21 mouse cellular contexts compared by ENCODE assay signal in the genomic region with DNA sequence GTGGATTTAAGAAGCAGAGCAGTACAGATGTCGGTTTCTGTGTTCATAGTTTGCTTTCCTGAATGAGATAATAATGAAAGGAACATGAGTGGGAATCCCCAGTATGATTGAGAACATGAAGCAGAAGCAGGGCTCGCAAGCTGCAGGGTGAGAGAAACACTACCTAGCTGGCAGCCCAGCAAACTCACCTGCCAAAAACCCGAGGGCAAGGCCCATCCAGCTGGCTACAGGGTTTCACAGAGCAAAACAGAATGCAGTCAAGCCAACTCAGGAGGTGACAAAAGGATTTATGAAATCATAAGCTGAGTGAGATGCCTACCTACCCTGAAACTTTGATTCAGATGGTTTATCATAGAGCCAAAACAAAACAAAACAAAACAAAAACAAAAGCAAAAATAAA.
DNase-seq lines count a peak whose midpoint lies in the region; ATAC-seq lines count a peak whose summit lies in the region.
"Had no signal": no experiment of that assay in that cellular context is flagged by ENCODE, and none has a peak within 500 bp of the region (broad histone marks: within the 10 kb centered on the region; RNA-seq: fewer than 3 reads in every experiment).

No protein-coding gene starts in this region.

- H3K4me2 ChIP-seq in forebrain, embryonic 11.5 days (ENCODE audit: low read depth, low read length, severe bottlenecking) = no peak overlapping the region
- H3K4me2 ChIP-seq: heart, embryonic 13.5 days; hindbrain, embryonic 14.5 days; limb, embryonic 13.5 days; liver, embryonic 12.5 days; midbrain, embryonic 12.5 days had no signal

- no peak for DNase-seq in frontal cortex, adult 2 months (ENCODE audit: extremely low spot score in 1 of 2, low spot score in 1 of 2)
- DNase-seq in brain, adult 2 months (ENCODE audit: low read depth, low spot score) = peak; percentile 94
- peak; percentile 77 for DNase-seq in cerebellum, adult 8-10 months
- peak; percentile 81 to 82 for DNase-seq in cerebellum, postnatal 36 days
- DNase-seq in embryonic facial prominence, embryonic 10.5 days (ENCODE audit: low spot score) = no peak
- DNase-seq in forebrain, embryonic 11.5 days (ENCODE audit: low spot score) = no peak
- DNase-seq: gastrocnemius, postnatal 25 days; heart, adult 2 months; kidney, adult 2 months; lung, adult 18-20 months; lung, postnatal 10 days; thymus, adult 2 months had no signal

- H3K36me3 ChIP-seq in embryonic facial prominence, embryonic 10.5 days (replicated peaks) = no peaks in the 10 kb centered on the region
- no peaks in the 10 kb centered on the region for H3K36me3 ChIP-seq in forebrain, embryonic 11.5 days (ENCODE audit: control insufficient read depth, insufficient read depth, low read length)
- H3K36me3 ChIP-seq: heart, embryonic 13.5 days; limb, embryonic 13.5 days; liver, embryonic 12.5 days; midbrain, embryonic 12.5 days had no signal

- no peak overlapping the region for H3K4me3 ChIP-seq in embryonic facial prominence, embryonic 10.5 days
- H3K4me3 ChIP-seq in forebrain, embryonic 11.5 days (ENCODE audit: low read depth, low read length) = no peak overlapping the region
- H3K4me3 ChIP-seq: heart, adult 2 months; heart, embryonic 13.5 days; limb, embryonic 13.5 days; liver, embryonic 12.5 days; midbrain, embryonic 12.5 days had no signal

- H3K9ac ChIP-seq in forebrain, embryonic 11.5 days (ENCODE audit: low read length) = no peak overlapping the region
- H3K9ac ChIP-seq: heart, embryonic 13.5 days; hindbrain, embryonic 14.5 days; limb, embryonic 13.5 days; liver, embryonic 12.5 days; midbrain, embryonic 12.5 days had no signal

- no peaks in the 10 kb centered on the region for H3K27me3 ChIP-seq in embryonic facial prominence, embryonic 10.5 days (replicated peaks; ENCODE audit: low read depth, poor library complexity, severe bottlenecking)
- no peaks in the 10 kb centered on the region for H3K27me3 ChIP-seq in forebrain, embryonic 11.5 days (ENCODE audit: control insufficient read depth, insufficient read depth, low read length)
- H3K27me3 ChIP-seq: heart, embryonic 13.5 days; limb, embryonic 13.5 days; liver, embryonic 12.5 days; midbrain, embryonic 12.5 days had no signal

- 80% methylated on average over 3 of the region's 3 CpGs for WGBS in embryonic facial prominence, embryonic 10.5 days
- WGBS in forebrain, embryonic 11.5 days = 77% methylated on average over 3 of the region's 3 CpGs

- H3K27ac ChIP-seq in embryonic facial prominence, embryonic 10.5 days (replicated peaks) = no peak overlapping the region
- no peak overlapping the region for H3K27ac ChIP-seq in forebrain, embryonic 11.5 days (ENCODE audit: low read depth, low read length)
- H3K27ac ChIP-seq: heart, adult 2 months; heart, embryonic 13.5 days; hindbrain, embryonic 14.5 days; kidney, postnatal 0 days; limb, embryonic 13.5 days; liver, embryonic 12.5 days; midbrain, embryonic 12.5 days had no signal

- H3K9me3 ChIP-seq in embryonic facial prominence, embryonic 10.5 days = no peaks in the 10 kb centered on the region
- no peaks in the 10 kb centered on the region for H3K9me3 ChIP-seq in forebrain, embryonic 11.5 days (ENCODE audit: control insufficient read depth, low read length)
- H3K9me3 ChIP-seq: heart, embryonic 13.5 days; limb, embryonic 13.5 days; liver, embryonic 12.5 days; midbrain, embryonic 12.5 days had no signal

- peak; percentile 15; the same call in 1 of the 2 replicates for ATAC-seq in frontal cortex, adult (ENCODE audit: low TSS enrichment)
- no peak for ATAC-seq in forebrain, embryonic 11.5 days (replicated peaks; ENCODE audit: low FRiP score)
- ATAC-seq: CD4-positive, CD25-positive, alpha-beta regulatory T cell, adult 4 months; forebrain, embryonic 16.5 days; liver, embryonic 12.5 days had no signal

- no peaks in the 10 kb centered on the region for H3K4me1 ChIP-seq in embryonic facial prominence, embryonic 10.5 days
- H3K4me1 ChIP-seq in forebrain, embryonic 11.5 days (replicated peaks; ENCODE audit: control insufficient read depth, insufficient read depth, low read length) = no peaks in the 10 kb centered on the region
- H3K4me1 ChIP-seq: heart, embryonic 13.5 days; limb, embryonic 13.5 days; liver, embryonic 12.5 days; midbrain, embryonic 12.5 days had no signal

Comparison
In these comparisons a context has a peak if more than half of its experiments do, and no peak if none do; other contexts are left out.
1. DNase-seq: peak in brain, adult 2 months (single experiment), cerebellum, adult 8-10 months (single experiment) and cerebellum, postnatal 36 days (2 of 2); none in frontal cortex, adult 2 months (0 of 2), embryonic facial prominence, embryonic 10.5 days (single experiment) and forebrain, embryonic 11.5 days (single experiment).